12 mouse cellular contexts compared by ENCODE assay signal in genomic region chr7:49908990-49909411, GRCm38 (mm10). TPM values are rescaled to one million over a fixed set of nuclear protein-coding genes. Genes with fewer than 3 reads are reported as not detected.
DNase-seq lines count a peak whose midpoint lies in the region; ATAC-seq and TF ChIP-seq lines count a peak whose summit lies in the region.
"Had no signal": no experiment of that assay in that cellular context is flagged by ENCODE, and none has a peak within 500 bp of the region (broad histone marks: within the 10 kb centered on the region; RNA-seq: fewer than 3 reads in every experiment).

No protein-coding gene starts in this region.

- under 1% methylated on average over 26 of the region's 26 CpGs for WGBS in hindbrain, postnatal 0 days
- under 1% methylated on average over 26 of the region's 26 CpGs for WGBS in limb, embryonic 11.5 days

- H3K9ac ChIP-seq in hindbrain, postnatal 0 days (replicated peaks; ENCODE audit: low read length), result no peak overlapping the region
- no peak overlapping the region for H3K9ac ChIP-seq in limb, embryonic 11.5 days (ENCODE audit: low read length)
- H3K9ac ChIP-seq: embryonic facial prominence, embryonic 12.5 days; lung, embryonic 15.5 days had no signal

- no peak for TF ChIP-seq POLR2A in brain, embryonic 14.5 days (IDR thresholded peaks at IDR 0.05; ENCODE audit: borderline replicate concordance, extremely low read depth, insufficient read depth, insufficient read length, poor library complexity, severe bottlenecking)

- H3K27me3 ChIP-seq in E14TG2a.4 (ENCODE audit: insufficient read depth, low read length), result peaks cover 91% of the 10 kb centered on the region
- H3K27me3 ChIP-seq in hindbrain, postnatal 0 days (ENCODE audit: insufficient read depth, low read length), result peaks cover 58% of the 10 kb centered on the region
- H3K27me3 ChIP-seq in limb, embryonic 11.5 days (ENCODE audit: control insufficient read depth, insufficient read depth, low read length), result peaks cover 87% of the 10 kb centered on the region

- TF ChIP-seq CTCF in E14TG2a.4 (conservative IDR thresholded peaks at IDR 0.05; ENCODE audit: low read length), result no peak
- TF ChIP-seq CTCF in brain, embryonic 14.5 days (IDR thresholded peaks at IDR 0.05; ENCODE audit: borderline replicate concordance, extremely low read depth, insufficient read depth, insufficient read length), result no peak
- TF ChIP-seq CTCF in hindbrain, postnatal 0 days (IDR thresholded peaks at IDR 0.05; ENCODE audit: low read depth), result no peak

- H3K27ac ChIP-seq in hindbrain, postnatal 0 days, result peak overlapping the region; percentile 61
- H3K27ac ChIP-seq in limb, embryonic 11.5 days (replicated peaks; ENCODE audit: low read depth, low read length), result no peak overlapping the region
- H3K27ac ChIP-seq: embryonic facial prominence, embryonic 12.5 days; lung, embryonic 15.5 days had no signal

- H3K4me1 ChIP-seq in E14TG2a.4 (replicated peaks; ENCODE audit: low read depth, low read length), result peaks cover 47% of the 10 kb centered on the region
- no peaks in the 10 kb centered on the region for H3K4me1 ChIP-seq in hindbrain, postnatal 0 days (ENCODE audit: insufficient read depth, low read length)
- no peaks in the 10 kb centered on the region for H3K4me1 ChIP-seq in limb, embryonic 11.5 days (ENCODE audit: control insufficient read depth, insufficient read depth, low read length)
- H3K4me1 ChIP-seq: embryonic facial prominence, embryonic 12.5 days; lung, embryonic 15.5 days had no signal

- H3K4me3 ChIP-seq in E14TG2a.4 (replicated peaks; ENCODE audit: low read length), result peak overlapping the region; percentile 57
- H3K4me3 ChIP-seq in hindbrain, postnatal 0 days (ENCODE audit: low read length), result no peak overlapping the region
- H3K4me3 ChIP-seq in limb, embryonic 11.5 days (ENCODE audit: low read depth, low read length), result no peak overlapping the region
- H3K4me3 ChIP-seq: embryonic facial prominence, embryonic 12.5 days; lung, embryonic 15.5 days had no signal

- ATAC-seq in hindbrain, postnatal 0 days, result peak; percentile 8; the same call in 1 of the 2 replicates
- no peak for ATAC-seq in limb, embryonic 11.5 days (ENCODE audit: insufficient number of reproducible peaks, low FRiP score, low TSS enrichment, low read depth)
- no peak for ATAC-seq in erythroid progenitor cell, adult 5-6 weeks (replicated peaks; ENCODE audit: low FRiP score, poor library complexity, severe bottlenecking)

- DNase-seq in brain, embryonic 14.5 days (ENCODE audit: low read depth), result peak; percentile 56
- DNase-seq in hindbrain, postnatal 0 days (ENCODE audit: low spot score), result peak; percentile 39
- peak; percentile 54 for DNase-seq in limb, embryonic 11.5 days (ENCODE audit: low spot score)
- DNase-seq in thymus, postnatal 14 days, result no peak
- no peak for DNase-seq in layer of hippocampus, adult 9-10 months (ENCODE audit: low spot score)
- DNase-seq in urinary bladder, postnatal 25 days (ENCODE audit: low spot score), result no peak
- DNase-seq: heart, postnatal 36 days; spleen, adult 18-20 months had no signal

- H3K4me2 ChIP-seq in hindbrain, postnatal 0 days (ENCODE audit: low read depth, low read length), result peak overlapping the region; percentile 37
- no peak overlapping the region for H3K4me2 ChIP-seq in limb, embryonic 11.5 days (ENCODE audit: low read depth, severe bottlenecking)
- H3K4me2 ChIP-seq: embryonic facial prominence, embryonic 12.5 days; lung, embryonic 15.5 days had no signal

- peaks cover 3% of the 10 kb centered on the region; the same call in 1 of the 2 replicates for H3K9me3 ChIP-seq in E14TG2a.4 (ENCODE audit: low read length)
- no peaks in the 10 kb centered on the region for H3K9me3 ChIP-seq in hindbrain, postnatal 0 days (ENCODE audit: low read length)
- H3K9me3 ChIP-seq in limb, embryonic 11.5 days (ENCODE audit: control insufficient read depth, low read length), result no peaks in the 10 kb centered on the region
- H3K9me3 ChIP-seq: embryonic facial prominence, embryonic 12.5 days; lung, embryonic 15.5 days had no signal

- no peaks in the 10 kb centered on the region for H3K36me3 ChIP-seq in E14TG2a.4 (ENCODE audit: insufficient read depth, low read length)
- no peaks in the 10 kb centered on the region for H3K36me3 ChIP-seq in hindbrain, postnatal 0 days (ENCODE audit: insufficient read depth, low read length)
- H3K36me3 ChIP-seq in limb, embryonic 11.5 days (ENCODE audit: control insufficient read depth, insufficient read depth, low read length), result no peaks in the 10 kb centered on the region
- H3K36me3 ChIP-seq: embryonic facial prominence, embryonic 12.5 days; lung, embryonic 15.5 days had no signal

RNA-seq across cellular contexts. Expression of gene Slc6a5, which starts 0.9 kb away (rescaled TPM):
- polyA plus RNA-seq in brain, embryonic 14.5 days (2012; rRNA removed), result 2.2 and 10.4 TPM in 2 replicates
- total RNA-seq in hindbrain, postnatal 0 days (2014; rRNA removed), result 49.6 and 57.2 TPM in 2 replicates
- 9.8 and 10.9 TPM in 2 replicates for polyA plus RNA-seq in hindbrain, postnatal 0 days (2015; fragmentation: Nextera tagmentation; extraction: Ambion mirVana)
- polyA plus RNA-seq in limb, embryonic 11.5 days (2014; fragmentation: Nextera tagmentation; extraction: Ambion mirVana), result not detected in 2 replicates
- not detected in 2 replicates for total RNA-seq in erythroid progenitor cell, adult 5-6 weeks (2015; ENCODE audit: low replicate concordance)
- not detected in 2 replicates for total RNA-seq in erythroid progenitor cell, adult 5-6 weeks (2017; ENCODE audit: low replicate concordance)
- total RNA-seq: heart, postnatal 36 days had no signal

Comparison
In these comparisons a context has a peak if more than half of its experiments do, and no peak if none do; other contexts are left out.
1. DNase-seq: peak in brain, embryonic 14.5 days (single experiment), hindbrain, postnatal 0 days (single experiment) and limb, embryonic 11.5 days (single experiment); none in thymus, postnatal 14 days (single experiment), layer of hippocampus, adult 9-10 months (single experiment) and urinary bladder, postnatal 25 days (single experiment).